Mouse (Mus musculus): ENCODE measurements at regions not wholly inside any gene's neighbourhood (a gene's known extent, or its start where the extent isn't known, plus 50 kb on each side); places are given as distances from the start of the nearest gene placed in this dataset.

DNA sequence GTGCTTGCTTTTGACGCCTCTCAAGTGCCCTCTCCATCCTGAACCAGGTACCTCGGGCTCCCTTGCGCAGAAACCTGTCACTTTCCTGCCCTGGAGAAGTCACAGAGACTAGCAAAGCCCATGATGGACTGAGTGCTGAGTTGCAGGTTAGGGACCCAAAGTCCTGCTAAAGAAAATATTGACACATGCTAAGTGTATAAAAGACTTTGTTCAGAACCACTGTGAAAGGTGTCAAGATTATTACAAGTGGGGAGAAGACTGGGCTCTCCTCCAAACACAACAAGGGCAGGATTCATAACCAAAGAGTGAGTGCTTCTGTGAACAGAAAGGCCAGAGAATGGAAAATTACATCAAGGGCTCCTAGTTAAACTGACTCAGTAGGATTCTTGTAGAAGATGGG, 66.0 kb upstream of the Jade1 start:
- H3K27ac ChIP-seq (replicated peaks; ENCODE audit: low read depth, low read length) = no peak overlapping the region

DNA sequence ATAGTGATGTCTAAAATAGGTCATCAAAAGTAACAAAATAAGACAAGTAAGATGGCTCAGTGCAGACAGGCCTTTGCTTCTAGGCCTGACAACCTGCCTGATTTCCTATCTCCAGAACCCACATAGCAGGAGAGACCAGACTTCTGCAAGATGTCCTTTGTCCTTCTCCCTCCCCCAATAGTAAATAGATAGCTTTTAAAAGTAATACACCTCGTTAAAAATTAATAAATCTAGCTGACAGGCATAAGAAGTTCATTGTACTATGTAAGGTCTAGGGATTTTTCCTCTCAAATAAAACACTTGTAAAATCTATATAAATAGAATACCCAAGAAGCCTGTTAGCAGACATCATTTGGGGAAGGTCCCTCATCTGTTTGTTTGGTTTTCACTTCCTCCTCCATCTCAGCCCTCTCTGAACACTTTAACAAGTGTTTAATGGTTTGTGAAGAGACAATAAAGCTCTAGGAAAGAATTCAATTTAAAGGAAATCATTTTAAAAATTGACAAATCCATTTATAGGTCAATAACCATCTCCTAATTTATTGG, 67.2 kb upstream of the Jade1 start:
- no peak overlapping the region for H3K27ac ChIP-seq (replicated peaks; ENCODE audit: low read depth, low read length)
- H3K4me3 ChIP-seq (ENCODE audit: insufficient read depth, low read depth, low read length) = no peak overlapping the region
- H3K4me1 ChIP-seq (ENCODE audit: control insufficient read depth, insufficient read depth, insufficient read length, low read length) = peaks cover 4% of the 10 kb centered on the region; the same call in 1 of the 2 replicates

More for the DNA sequence above, 66.0 kb upstream of the Jade1 start:
- no peak overlapping the region for H3K4me3 ChIP-seq (ENCODE audit: insufficient read depth, low read depth, low read length)
- peaks cover 4% of the 10 kb centered on the region; the same call in 1 of the 2 replicates for H3K4me1 ChIP-seq (ENCODE audit: control insufficient read depth, insufficient read depth, insufficient read length, low read length)

DNA sequence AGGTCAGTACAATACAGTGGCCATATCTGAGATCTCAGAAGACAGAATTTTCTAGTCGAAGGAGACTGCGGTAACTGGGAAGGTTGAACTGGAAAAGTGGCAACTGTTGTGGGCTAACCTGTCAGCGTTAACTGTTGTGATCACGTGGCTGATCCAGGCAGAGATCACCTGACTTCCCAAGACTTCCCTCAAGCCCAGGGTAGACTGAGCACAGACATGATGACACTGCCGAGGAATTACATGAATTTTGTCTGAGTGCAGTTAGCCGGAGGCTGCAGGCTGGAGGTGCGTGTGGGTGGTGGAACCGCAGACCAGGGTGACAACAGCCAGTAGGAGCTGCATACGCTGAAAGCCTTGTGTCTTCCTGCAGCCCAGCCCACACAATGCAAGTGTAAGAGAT, 70.6 kb upstream of the Jade1 start:
- no peak overlapping the region for H3K4me3 ChIP-seq (ENCODE audit: insufficient read depth, low read depth, low read length)
- no peaks in the 10 kb centered on the region for H3K4me1 ChIP-seq (ENCODE audit: control insufficient read depth, insufficient read depth, insufficient read length, low read length)
- no peak overlapping the region for H3K27ac ChIP-seq (replicated peaks; ENCODE audit: low read depth, low read length)

DNA sequence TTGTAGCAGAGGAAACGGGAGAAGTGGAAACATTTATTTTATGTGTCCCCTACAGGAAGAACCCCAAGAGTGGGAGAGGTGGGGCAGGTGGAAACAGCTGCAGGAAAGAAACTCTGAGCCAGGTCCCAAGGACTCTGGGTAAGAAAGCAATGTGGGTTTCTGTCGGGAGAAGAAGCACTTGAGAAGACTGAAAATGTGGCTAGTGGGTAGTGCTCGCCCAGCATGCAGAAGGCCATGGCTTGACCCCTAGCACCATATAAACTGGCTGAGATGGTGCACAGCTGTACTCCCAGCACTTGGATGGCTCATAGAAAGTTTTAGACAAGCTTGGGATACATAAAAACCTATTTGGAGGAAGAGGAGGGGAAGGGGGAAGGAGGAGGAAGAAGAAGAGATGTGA, 71.9 kb upstream of the Jade1 start:
- no peak overlapping the region for H3K4me3 ChIP-seq (ENCODE audit: insufficient read depth, low read depth, low read length)
- H3K4me1 ChIP-seq (ENCODE audit: control insufficient read depth, insufficient read depth, insufficient read length, low read length) = no peaks in the 10 kb centered on the region
- no peak overlapping the region for H3K27ac ChIP-seq (replicated peaks; ENCODE audit: low read depth, low read length)

DNA sequence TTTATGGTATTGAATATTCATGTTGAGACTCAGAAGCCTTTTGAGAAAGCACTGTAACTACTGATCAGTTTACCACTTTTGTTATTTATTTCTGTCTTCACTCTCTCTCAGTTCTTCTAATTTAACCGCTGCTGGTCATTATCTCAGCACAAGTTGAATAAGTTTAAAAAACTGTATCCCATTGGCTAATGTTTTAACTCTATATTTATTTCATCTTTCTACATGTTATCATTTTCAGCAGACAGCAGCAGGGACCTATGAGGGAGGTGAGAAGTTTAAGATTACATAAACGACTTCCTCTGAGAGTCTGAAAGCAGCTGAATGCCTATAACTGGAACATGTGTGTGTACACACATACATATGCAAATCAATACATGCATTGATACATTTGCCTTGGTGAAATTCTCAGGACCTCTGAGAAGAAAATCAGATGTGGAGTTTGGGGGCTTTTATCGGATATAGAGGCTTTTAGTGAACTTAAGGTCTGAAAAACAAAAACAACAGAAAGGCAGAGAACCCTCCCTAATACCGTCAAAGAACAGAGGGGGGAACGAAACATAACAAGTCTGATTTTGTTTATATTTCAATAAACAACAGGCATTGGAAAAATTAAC, 72.5 kb upstream of the Jade1 start:
- Histone ChIP-seq H3K4me3 (ENCODE audit: insufficient read depth, low read depth, low read length) (no peak overlapping the region), H3K4me1 (ENCODE audit: control insufficient read depth, insufficient read depth, insufficient read length, low read length) (no peaks in the 10 kb centered on the region), H3K27ac (replicated peaks; ENCODE audit: low read depth, low read length) (no peak overlapping the region)

DNA sequence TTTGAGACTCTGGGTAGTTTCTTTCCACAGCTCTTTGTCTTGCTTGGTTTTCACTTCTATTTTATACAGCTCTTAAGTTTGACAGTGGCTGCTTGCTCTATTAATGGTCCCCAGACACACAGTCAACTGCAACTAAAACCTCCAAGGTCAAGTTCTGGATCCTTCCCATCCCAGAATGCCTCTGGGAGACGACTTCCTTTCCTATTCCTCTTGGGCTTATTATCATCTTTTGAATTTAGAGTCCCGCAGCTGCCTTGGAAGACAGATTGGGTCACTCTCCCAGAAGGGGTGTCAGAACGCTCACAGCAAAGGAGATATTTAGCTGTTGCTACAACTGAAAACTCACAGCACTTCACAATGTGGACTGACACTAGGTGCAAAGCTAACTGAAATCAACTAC, 75.3 kb upstream of the Jade1 start:
- H3K4me1 ChIP-seq (ENCODE audit: control insufficient read depth, insufficient read depth, insufficient read length, low read length) = no peaks in the 10 kb centered on the region
- H3K4me3 ChIP-seq (ENCODE audit: insufficient read depth, low read depth, low read length) = no peak overlapping the region
- no peak overlapping the region; the same call in none of the 2 replicates for H3K27ac ChIP-seq (replicated peaks; ENCODE audit: low read depth, low read length)

DNA sequence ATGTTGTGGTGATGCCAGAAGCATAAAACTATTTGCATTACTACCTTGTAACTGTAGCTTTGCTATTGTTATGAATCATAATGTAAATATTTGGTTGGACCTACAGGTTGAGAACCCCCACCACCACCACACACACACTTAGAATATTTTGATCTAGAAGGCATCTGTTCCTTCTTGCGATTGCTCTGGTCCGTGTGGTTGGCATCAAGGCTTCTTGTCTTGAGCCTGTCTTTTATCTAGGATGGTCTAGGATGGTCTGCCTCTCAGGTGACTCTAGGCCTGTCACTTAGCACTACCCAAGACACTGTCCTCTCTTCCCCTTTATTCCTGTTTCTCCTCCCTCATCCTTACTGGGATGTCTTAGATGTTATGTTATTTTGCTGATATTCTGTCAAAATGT, 76.6 kb upstream of the Jade1 start:
- Histone ChIP-seq H3K27ac (replicated peaks; ENCODE audit: low read depth, low read length) (no peak overlapping the region), H3K4me1 (ENCODE audit: control insufficient read depth, insufficient read depth, insufficient read length, low read length) (no peaks in the 10 kb centered on the region), H3K4me3 (ENCODE audit: insufficient read depth, low read depth, low read length) (no peak overlapping the region)

DNA sequence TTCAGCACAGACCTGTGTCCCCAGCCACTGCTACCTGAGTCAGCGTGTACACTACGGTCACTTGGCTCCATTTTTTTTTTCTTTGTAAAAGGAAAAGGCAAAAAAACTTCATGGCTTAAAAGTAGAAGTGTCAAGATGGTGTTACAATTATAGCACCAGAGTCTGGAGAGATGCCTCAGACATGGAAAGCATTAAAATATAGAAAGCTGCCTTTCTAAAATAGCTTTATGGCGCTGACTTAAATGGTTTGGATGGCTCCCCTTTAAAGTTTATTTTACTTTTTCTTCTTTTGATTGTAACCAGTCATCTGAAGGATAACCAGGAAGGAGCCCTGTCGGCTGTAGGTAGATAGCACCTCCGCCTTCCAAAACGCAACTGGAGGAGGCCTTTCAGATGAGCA, 79.0 kb upstream of the Jade1 start:
- no peak overlapping the region for H3K4me3 ChIP-seq (ENCODE audit: insufficient read depth, low read depth, low read length)
- H3K4me1 ChIP-seq (ENCODE audit: control insufficient read depth, insufficient read depth, insufficient read length, low read length) = no peaks in the 10 kb centered on the region
- no peak overlapping the region for H3K27ac ChIP-seq (replicated peaks; ENCODE audit: low read depth, low read length)

DNA sequence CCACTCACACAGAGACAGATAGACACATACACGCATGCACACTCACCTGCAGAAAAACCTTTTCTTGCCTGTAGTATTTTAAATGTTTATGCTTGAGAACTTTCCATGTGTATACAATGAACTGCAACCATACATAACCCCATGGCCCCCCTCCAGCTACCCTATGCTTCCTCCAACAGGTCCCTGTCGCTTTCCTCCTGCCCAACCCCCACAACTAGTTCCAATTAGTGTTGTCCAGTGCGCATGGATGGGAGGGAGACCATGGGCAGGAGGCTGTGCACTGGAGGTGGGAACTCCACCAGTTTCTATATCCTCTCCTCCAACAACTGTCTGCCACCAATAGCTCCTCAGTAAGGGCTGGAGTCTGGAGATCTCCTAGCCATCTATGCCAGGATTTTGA, 82.9 kb upstream of the Jade1 start:
- Histone ChIP-seq H3K4me1 (ENCODE audit: control insufficient read depth, insufficient read depth, insufficient read length, low read length) (no peaks in the 10 kb centered on the region), H3K27ac (replicated peaks; ENCODE audit: low read depth, low read length) (no peak overlapping the region)

DNA sequence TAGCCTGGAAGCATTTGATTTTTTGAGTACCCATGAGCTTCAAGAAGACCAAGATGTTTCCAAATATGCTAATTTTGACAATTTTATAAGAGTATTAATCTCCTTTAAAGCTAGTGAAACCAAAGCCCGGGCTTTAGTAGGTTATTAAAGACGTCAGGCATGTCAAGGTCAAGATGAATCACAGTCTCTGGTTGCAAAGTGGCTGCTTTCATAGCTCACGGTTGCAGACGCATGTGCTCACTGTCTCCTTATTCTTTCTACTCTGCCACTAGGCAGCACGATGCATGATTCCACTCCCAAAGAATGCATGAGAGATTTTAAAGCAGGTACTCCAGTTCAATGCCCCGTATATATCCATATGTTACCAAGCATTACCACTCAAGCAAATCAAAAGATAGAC, 86.4 kb upstream of the Jade1 start:
- Histone ChIP-seq H3K27ac (replicated peaks; ENCODE audit: low read depth, low read length) (no peak overlapping the region), H3K4me1 (ENCODE audit: control insufficient read depth, insufficient read depth, insufficient read length, low read length) (no peaks in the 10 kb centered on the region), H3K4me3 (ENCODE audit: insufficient read depth, low read depth, low read length) (no peak overlapping the region)

More for the DNA sequence above, 82.9 kb upstream of the Jade1 start:
- no peak overlapping the region for H3K4me3 ChIP-seq (ENCODE audit: insufficient read depth, low read depth, low read length)

DNA sequence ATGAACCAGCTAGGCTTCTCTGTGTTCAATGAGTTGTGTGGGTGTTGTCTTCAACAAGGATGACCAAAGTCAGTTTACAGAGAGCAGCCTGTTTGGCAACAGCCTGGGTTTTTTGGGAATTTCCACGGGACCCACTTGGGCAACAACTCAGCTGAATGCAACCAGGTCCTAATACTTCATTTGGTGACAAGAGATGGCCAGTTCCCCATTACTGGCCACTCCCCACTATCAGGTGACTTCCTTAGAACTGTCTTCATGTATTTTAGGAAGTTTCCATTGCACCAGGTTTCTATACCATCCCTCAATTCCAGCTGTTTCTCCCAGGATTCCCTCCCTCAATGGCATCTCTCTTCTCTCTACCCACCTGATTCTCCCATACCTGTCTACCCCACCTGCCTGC, 87.7 kb upstream of the Jade1 start:
- H3K4me1 ChIP-seq (ENCODE audit: control insufficient read depth, insufficient read depth, insufficient read length, low read length) = no peaks in the 10 kb centered on the region
- no peak overlapping the region for H3K27ac ChIP-seq (replicated peaks; ENCODE audit: low read depth, low read length)
- H3K4me3 ChIP-seq (ENCODE audit: insufficient read depth, low read depth, low read length) = no peak overlapping the region

DNA sequence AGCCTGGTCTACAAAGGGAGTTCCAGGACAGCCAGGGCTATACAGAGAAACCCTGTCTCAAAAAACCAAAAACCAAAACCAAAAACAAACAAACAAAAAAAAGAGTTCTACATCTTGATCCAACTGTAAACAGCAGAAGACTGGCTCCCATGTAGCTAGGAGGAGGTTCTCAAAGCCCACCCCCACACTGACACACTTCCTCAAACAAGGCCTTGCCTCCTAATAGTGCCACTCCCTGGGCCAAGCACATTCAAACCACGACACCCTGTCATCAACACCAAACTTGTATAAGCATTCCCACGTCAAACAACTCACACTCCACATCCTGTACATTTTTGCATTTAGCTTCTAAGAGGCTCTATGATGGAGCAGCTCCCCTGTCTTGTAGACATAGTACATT, 89.6 kb upstream of the Jade1 start:
- Histone ChIP-seq H3K4me3 (ENCODE audit: insufficient read depth, low read depth, low read length) (no peak overlapping the region), H3K27ac (replicated peaks; ENCODE audit: low read depth, low read length) (no peak overlapping the region), H3K4me1 (ENCODE audit: control insufficient read depth, insufficient read depth, insufficient read length, low read length) (no peaks in the 10 kb centered on the region)

DNA sequence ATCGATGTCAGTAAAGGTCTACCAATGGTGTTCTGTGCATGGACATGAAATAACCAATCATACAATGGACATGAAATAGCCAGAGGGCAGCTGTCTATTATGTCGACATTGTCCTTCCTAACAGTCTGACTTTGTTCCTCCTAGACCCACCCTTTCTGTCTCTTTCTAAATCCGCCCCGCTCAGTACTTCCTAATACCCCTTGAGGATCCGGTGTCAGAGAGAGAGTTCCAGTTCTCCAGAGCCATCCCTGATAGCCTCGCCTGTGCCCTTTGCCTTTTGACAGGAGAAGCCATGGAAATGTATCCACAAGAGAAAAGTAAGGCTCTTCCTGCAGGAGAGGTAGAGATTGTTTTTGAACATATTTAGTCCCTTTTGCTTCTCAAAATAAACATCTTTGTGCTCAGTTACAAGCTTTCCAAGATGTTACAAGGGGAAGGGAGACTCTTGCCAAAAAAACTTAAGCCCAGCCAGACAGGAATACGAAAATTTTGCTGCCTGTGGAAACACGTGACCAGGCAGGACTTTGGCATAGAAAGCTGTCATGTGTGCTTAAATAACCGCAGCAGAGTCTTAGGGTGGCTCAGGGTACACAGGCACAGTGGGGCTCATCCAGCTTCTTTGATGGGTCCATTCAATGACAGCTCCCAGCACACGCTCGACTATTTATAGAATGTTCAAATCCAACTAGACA, 92.4 kb upstream of the Jade1 start:
- H3K27ac ChIP-seq (replicated peaks; ENCODE audit: low read depth, low read length) = no peak overlapping the region
- H3K4me1 ChIP-seq (ENCODE audit: control insufficient read depth, insufficient read depth, insufficient read length, low read length) = no peaks in the 10 kb centered on the region
- no peak overlapping the region for H3K4me3 ChIP-seq (ENCODE audit: insufficient read depth, low read depth, low read length)

DNA sequence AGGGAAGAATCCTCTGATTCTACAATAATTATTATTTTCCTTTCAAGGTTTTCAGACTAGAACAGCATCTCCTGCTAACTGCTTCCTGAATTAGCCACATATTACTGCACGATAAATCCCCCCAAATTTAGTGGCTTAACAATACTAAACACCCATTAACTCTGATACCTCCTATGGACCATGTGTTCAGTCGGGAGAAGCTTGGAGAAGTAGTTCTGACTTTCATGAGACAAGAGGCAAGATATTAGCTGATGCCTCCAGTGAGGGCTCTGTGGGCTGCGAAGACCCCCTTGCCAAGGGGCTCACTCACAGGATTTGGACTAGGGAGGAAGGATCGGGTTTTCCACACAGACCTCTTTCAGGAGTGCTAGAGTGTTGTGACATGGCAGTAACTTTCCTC, 95.4 kb upstream of the Jade1 start:
- H3K27ac ChIP-seq (replicated peaks; ENCODE audit: low read depth, low read length) = no peak overlapping the region
- no peak overlapping the region for H3K4me3 ChIP-seq (ENCODE audit: insufficient read depth, low read depth, low read length)
- H3K4me1 ChIP-seq (ENCODE audit: control insufficient read depth, insufficient read depth, insufficient read length, low read length) = no peaks in the 10 kb centered on the region

DNA sequence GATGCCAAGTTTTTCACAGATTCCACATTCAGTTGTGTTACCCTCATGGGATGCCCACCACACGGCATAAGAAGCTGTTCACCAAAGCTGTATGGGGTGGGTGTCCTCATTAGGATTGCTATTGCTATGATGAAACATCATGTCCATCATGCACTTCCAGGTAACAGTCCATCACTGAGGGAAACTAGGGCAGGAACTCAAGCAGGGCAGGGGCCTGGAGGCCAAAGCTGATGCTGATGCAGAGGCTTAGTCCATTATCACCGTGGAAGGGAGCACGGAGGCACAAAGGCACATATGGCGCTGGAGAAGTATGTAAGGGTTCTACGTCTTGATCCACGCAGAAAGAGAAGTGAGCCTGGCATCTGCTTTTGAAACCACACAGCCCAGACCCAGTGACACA, 97.4 kb upstream of the Jade1 start:
- Histone ChIP-seq H3K4me3 (ENCODE audit: insufficient read depth, low read depth, low read length) (no peak overlapping the region), H3K4me1 (ENCODE audit: control insufficient read depth, insufficient read depth, insufficient read length, low read length) (no peaks in the 10 kb centered on the region), H3K27ac (replicated peaks; ENCODE audit: low read depth, low read length) (no peak overlapping the region)

DNA sequence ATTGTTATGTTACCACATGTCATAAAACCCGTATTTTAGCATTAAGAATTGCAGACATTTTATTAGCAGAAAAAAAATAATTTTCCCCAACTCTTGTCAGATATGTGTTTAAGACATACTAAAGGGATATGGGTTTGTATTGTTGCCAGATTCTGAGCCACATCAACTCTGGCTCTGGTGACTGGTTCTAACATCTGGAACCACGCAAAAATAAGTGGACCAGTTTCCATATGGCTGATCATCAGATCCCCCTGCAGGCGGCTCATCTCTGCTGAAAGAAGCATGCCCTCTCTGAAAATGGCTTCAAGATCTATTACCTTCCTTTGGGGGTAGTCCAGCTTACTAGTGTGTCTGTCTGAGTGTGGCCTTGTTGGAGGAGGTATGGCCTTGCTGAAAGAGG, 102.0 kb upstream of the Jade1 start:
- no peak overlapping the region for H3K27ac ChIP-seq (replicated peaks; ENCODE audit: low read depth, low read length)
- no peaks in the 10 kb centered on the region for H3K4me1 ChIP-seq (ENCODE audit: control insufficient read depth, insufficient read depth, insufficient read length, low read length)
- H3K4me3 ChIP-seq (ENCODE audit: insufficient read depth, low read depth, low read length) = no peak overlapping the region

All from brown adipose tissue, adult 24 weeks (tissue).